Mouse (Mus musculus) left cerebral cortex, adult 8-10 months (tissue): ENCODE measurements at regions not wholly inside any gene's neighbourhood (a gene's known extent, or its start where the extent isn't known, plus 50 kb on each side); places are given as distances from the start of the nearest gene placed in this dataset.

Source experiments
- DNase-seq, 2 experiments: peaks; one replicate each; pipeline ENCODE4 v3.0.0; 2022; ENCODE audit warnings: low spot score in 2 of 2

DNA sequence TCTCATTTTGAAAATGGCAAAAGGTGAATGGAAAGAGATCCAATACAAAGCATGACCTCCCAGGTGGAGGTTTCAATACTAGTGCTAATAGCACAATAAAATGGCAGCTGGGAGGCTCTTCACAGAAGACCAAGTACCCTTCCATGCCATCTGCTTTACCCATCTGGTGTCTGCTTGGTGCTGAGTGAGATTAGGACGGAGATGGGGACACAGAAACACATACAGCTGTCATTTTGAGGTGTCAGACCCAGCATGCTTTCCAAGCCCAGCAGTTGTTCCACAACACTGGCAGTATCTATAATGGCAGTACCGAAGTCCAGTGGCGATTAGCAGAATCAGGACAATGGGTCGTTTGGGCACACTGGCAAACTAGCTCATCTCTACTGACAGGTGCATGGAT, 118.9 kb upstream of the 1700064H15Rik start:
- DNase-seq: no peak

DNA sequence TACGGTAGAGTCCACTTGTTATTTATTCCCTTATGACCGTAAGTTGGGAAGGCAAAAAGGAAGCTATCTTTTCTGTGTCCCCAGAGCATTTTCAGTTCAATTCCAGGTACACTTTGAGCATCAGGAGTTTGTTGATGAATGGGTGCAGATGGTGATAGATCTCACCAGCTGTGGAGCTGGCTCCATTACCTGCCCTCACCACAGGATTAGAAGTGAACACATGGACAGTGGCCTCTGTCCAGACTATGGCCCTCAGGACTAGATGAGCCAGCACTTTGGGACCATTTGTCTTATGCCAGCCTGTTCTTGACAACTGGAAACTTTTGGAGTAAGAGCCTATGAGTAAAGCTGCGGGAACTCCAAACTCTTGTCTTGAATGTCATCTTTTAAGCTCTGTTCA, 123.5 kb upstream of the 1700064H15Rik start:
- no peak for DNase-seq

- no peak for DNase-seq
Observed at GRCm38 (mm10) chr3:19754011-19754410, 125.5 kb upstream of the 1700064H15Rik start.

GRCm38 (mm10) chr3:19754636-19755035, 126.2 kb upstream of the 1700064H15Rik start:
- DNase-seq: no peak

DNA sequence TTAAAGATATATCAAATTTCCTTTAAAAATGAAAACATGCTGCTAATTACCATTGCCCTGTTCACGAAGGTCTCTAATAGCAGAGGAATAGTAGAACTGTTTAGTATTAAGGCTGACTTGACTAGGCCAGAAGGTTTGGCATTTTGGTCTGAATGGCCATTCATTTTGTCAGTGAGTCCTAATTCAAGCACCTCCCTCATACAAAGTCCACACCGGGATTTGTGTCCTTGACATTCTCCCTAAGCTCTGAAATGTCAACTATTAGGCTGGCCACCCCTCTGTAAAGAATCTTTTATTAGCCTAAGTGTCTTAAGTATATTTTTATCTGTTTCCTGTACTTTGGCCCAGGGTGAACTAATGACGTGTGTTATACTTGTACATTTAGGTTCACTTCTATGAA, 126.7 kb upstream of the 1700064H15Rik start:
- no peak for DNase-seq

DNA sequence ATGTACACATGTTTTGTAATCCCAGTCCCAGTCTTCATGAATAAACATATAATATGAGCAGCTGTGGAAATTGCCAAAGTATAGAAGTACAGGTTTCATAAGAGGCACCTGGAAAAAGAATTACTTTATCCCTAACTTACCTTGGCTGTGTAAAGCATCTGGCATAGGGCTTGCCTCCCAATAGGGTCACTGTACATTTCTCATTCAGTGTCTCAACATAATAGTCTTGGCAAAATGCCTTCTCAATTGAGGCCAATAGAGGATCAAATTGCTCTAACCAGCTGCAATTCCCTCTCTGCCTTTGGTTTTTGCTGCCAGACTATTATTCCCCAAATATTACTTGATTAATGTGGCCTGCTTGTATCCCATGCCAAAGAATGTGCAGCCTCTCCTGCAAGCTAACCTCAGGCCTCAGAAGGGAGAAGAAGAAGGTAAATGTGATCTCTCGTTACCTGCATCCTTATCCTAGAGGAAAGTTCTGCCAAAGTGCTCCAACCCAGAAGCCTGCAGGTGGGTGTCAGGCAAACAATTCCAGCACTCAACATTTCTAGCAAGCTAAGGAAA, 158.2 kb upstream of the Cp start:
- DNase-seq: no peak

DNA sequence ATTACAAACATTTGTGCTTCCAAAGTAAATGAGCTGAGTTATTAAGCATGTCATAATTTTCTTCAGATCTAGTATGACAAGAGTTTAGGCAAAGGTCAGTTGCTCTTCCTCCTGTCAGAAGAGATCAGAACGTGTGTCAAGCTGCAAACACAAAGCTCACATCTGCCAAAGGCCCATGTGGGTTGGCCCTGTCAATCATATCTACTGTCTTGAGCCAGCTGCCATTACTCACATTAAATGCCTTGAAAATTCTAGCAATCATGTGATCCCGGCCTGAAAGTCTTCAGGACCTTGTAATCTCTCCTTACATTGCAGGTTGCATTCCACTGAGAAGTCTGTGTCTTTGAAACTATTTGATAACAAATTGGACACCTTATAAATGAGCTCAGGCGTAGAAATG, 146.8 kb upstream of the Cp start:
- no peak for DNase-seq

GRCm38 (mm10) chr3:19824904-19825303, 131.9 kb upstream of the Cp start:
- no peak for DNase-seq

GRCm38 (mm10) chr3:19828518-19829246, 128.2 kb upstream of the Cp start:
- DNase-seq: no peak

- DNase-seq: no peak
Observed at GRCm38 (mm10) chr3:19829752-19830151, 127.1 kb upstream of the Cp start.

DNA sequence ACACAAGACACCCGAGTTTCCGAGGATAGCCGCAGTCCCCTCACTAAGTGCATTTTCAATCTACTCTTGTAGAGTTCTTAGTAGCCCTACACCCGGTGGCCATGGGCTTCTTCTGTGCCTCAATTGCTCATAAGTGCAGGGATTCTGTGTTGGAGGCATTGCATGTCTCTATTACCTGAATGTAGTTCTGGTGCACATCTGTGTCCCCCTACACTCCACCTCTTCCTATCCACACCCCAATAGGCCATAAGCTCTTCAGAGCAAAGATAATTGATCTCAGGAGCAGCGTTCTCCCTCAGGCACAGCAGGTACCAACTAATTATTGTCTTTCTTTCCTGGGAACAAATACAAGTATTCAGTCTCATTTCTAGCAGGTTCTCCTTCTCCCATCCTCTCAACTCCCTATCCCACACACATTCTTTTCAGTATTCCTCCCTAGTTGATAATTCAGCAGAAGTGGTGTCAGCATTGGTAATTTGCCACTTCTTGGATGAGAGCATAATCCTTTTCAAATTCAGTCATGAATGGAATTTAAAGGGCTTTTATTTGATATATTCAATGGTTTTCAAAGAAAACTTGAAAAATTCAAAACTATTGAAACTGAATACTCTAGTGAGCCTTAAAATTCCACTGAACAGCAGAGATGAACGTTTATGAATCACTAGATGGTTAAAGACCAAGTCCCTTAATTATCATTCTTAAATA, 108.7 kb upstream of the Cp start:
- DNase-seq: no peak

GRCm38 (mm10) chr3:19848736-19849269, 108.1 kb upstream of the Cp start:
- no peak for DNase-seq

- DNase-seq: no peak
Observed at GRCm38 (mm10) chr3:19882623-19883022, 74.2 kb upstream of the Cp start.

DNA sequence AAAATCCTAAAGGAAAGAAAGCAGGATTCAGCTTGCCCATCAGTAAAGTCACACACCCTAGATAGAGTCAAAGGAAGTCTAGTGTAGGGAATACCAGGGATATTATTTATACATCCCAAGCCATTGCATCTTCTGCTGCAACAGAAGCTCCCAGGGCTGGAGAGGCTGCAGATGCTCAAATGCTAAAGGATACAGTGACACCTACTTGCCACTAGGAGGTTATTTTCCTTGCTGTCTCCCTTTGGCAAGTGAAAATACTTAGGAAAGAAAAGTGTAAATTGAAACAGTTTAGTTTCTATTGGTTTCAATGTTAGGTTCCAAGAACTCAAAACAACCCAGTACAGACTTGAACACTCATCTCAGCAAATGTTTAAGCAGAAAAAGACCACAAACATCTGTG, 68.4 kb upstream of the Cp start:
- no peak for DNase-seq

- no peak for DNase-seq
Observed at GRCm38 (mm10) chr3:19894258-19894629, 62.6 kb upstream of the Cp start.

DNA sequence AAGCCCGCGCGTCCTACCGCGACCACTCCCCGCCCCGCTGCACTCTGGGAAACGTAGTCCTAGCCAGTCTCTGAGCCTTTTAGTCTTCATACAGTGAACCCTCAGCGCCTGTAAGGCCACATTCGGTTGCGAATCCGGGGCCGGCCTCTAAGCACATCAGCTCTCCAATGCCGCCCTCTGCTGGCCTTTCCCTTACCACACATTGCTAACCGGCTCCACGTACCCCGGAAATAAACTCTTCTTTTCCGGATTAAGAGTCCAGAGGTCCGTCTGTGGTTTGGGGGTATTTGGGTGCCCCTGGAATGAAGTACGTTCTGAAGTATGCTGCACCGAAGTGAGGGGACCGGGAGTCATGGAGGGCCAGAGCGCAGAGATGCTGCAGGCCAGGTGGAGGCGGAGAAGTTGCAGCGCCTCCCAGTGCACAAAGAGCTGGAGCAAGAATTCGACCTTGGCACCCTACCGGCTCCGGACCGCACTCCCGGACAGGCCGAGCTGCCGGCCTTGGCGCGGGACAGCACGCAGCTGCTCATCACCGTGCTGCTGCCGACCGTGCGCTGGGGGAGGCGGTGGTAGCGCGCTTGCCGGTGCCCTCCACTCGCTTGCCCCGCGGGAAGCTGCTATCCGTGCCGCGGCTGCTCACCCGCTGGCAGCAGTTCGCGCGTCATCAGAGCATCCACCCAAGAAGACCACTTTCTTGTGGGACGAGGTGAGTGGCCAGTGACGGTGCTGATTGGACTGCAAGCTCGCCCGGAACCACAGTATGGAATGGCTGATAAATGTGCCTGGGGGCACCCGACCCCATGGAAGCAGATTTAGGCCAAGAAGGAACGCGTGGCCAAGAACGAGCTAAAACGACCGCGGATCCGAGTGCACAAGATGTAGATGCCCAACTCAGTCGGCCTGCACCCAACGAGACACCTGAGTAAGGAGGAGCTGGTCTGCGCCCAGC, 62.0 kb upstream of the Cp start:
- peak; percentile 90 to 95 for DNase-seq

- DNase-seq: no peak
Observed at GRCm38 (mm10) chr3:19895755-19896154, 61.1 kb upstream of the Cp start.

DNA sequence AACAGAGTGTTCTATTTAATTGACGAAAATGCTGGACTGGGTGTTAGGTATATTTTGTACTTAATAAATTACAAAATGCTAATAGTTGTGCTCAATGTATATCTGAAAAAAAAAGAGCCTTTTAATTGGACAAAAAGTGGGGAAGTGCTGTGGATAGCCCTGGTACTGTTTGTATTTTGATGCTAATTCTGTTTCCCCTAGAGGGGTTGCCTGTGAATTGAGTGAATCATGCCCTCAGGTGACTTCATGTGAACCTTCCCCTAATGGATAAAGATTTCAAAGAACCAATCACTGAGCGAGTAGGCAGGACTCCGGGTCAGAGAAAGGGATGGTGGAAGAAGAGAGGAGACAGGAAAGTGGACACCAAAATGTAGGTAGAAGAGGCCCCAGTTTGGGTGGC, 59.7 kb upstream of the Cp start:
- DNase-seq: no peak

DNA sequence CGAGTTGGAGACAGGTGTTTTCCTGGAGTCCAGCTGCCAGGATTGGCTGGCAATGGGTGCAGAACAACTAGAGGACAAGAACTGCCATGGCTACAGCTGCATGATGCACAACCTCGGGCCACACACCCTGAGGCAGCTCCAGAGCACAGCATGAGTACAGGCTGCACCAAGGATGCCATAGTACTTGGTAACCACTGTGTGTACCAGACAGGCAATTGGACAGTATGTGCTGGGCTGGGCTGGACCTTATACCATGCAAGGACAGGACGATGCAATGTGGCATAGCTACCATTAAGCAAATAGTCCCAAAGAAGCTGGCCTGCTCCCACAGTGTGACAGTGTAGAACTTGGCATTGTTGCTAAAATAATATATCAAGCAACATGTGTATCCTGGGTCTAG, 54.6 kb upstream of the Cp start:
- no peak for DNase-seq

GRCm38 (mm10) chr3:19904446-19905275, 52.2 kb upstream of the Cp start:
- no peak for DNase-seq
